Mouse (Mus musculus) frontal cortex, adult (tissue): ENCODE data around the gene Suox.
"Not testable (repeated sequence)": the region's sequence is repeated elsewhere in the genome, so short reads cannot be mapped to it uniquely, and the experiment has no call there.

ENCODE experiments used
- ATAC-seq: cut with Nextera tagmentation; 2 replicates; pipeline ENCODE4 v1.9.2; 2017; ENCODE audit warnings: mild to moderate bottlenecking, moderate library complexity, mixed read lengths; ENCODE audit not compliant: low TSS enrichment

Suox gene

GRCm38 (mm10) chr10:128673763-128674468 lies at the start of gene Suox:
Suox (minus strand) TSS chr10:128674073.
- peak; percentile 79 for ATAC-seq

DNA sequence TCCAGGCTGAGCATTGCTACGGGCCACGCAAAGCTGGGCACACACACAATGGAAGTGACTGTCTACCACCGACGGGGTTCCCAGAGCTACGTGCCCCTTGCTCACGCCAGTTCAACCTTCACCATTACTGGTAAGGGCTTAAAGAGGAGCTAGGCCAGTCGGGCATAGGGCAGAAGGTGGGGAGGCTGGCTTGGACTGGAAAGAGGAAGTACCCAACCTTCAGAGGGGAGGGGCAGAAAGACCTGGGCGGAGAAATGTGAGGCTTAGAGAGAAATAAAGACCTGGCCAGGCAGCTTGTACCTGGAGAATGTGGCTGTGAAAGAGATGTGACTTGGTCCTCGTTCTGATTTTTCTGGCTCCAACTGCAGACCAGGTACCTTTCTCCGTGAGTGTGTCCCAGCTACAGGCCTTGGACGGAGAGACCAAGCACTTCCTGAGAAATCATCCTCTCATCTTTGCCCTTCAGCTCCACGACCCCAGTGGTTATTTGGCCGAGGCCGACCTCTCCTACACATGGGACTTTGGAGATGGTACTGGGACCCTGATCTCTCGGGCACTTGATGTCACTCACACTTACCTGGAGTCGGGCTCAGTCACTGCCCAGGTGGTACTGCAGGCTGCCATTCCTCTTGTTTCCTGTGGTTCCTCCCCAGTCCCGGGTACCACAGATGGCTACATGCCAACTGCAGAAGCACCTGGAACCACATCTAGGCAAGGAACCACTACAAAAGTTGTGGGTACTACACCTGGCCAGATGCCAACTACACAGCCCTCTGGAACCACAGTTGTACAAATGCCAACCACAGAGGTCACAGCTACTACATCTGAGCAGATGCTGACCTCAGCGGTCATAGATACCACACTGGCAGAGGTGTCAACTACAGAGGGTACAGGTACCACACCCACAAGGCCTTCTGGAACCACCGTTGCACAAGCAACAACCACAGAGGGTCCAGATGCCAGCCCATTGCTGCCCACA lies 42.0 kb upstream of the Suox start:
- ATAC-seq: no peak

DNA sequence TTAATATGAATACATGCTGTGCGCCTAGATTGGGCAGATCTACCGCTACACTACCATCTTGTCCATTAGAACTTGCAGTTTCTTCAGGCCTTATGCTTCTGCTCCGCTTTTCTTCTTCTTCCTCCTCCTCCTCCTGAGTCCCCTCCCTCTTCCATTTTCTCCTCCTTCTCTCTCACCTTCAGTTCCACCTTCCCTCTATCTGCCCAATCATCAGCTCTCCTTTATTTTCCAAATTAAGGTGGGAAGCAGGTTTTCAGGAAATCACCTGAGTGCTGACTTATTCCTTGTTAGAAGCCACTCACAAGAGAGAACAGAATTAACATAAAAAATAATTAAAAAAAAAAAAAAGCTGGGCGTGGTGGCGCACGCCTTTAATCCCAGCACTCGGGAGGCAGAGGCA lies 37.4 kb upstream of the Suox start:
- ATAC-seq: not testable (repeated sequence)

- ATAC-seq: no peak
Observed at GRCm38 (mm10) chr10:128705317-128705693, 31.4 kb upstream of the Suox start.

DNA sequence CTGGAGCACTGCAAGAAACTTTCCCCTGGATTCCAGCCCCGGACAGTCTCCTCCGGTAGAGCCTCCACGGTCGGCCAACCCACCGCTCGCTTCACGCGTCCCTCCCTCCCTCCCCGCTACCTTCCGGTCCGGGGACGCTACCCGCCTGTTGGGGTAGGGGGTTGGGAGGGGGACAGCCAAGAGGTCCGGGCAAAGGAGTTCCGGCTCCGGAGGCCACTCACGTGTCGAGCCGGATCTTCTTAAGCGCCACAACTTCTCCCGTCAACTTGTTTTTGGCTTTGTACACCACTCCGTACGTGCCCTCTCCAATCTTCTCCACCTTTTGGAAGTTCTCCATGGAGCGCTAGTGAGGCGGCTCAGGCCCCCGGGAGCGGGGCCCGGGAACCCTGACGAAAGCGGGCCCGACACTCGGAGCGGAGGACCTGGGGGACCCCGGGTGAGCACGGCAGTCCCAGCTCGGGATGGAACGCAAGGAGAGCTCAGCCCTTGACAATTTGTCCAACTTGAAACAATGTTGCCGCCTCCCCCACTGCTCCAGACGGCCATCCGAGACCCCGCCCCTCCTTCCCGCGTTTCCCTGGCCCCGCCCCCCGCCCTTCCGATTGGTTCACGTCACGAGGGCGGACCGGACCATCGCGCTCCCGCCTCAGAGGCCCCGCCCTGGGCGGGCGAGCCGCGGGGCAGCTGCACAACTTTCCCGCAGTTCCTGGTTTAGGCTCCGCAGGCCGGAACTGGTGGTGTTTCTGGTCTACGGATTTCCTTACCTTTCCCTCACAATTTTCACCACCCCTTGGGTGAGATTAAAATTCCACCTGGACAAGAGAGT lies 30.8 kb upstream of the Suox start, which contains the start of gene Cdk2:
Cdk2 (minus strand) TSS at position 541 of the 826 bp plus-strand sequence.
- ATAC-seq: peak; percentile 93

- no peak for ATAC-seq
Observed at GRCm38 (mm10) chr10:128703895-128704294, 30.0 kb upstream of the Suox start, which contains the start of gene Pmel. Pmel (plus strand) TSS chr10:128704195.

DNA sequence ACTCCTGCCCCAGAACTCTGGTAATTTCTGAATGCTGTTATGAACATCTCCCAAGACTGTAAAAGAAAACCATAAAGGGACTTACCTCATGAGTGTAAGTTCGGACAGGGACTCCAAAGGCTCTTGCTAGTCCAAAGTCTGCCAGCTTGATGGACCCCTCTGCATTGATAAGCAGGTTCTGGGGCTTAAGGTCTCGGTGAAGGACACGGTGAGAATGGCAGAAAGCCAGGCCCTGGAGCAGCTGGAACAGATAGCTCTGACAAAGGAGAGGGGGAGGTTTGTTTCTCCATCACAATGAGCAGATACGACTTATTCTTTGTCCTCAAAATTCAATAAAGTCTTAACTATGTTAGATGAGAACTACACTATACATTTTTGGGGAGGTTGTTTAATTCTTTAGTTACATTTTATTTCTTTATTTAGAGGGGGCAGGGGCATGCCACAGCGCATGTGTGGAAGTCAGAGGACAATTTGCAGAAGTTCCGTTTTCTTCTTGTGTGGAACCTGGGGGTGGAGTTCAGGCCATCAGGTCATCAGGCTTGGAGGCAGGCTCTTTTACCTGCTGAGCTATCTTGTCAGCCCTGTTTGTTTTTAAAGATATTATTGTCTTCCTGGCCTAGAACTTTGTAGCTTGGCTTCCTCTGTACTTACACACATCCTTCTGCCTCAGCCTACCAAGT lies 28.6 kb upstream of the Suox start:
- no peak for ATAC-seq

DNA sequence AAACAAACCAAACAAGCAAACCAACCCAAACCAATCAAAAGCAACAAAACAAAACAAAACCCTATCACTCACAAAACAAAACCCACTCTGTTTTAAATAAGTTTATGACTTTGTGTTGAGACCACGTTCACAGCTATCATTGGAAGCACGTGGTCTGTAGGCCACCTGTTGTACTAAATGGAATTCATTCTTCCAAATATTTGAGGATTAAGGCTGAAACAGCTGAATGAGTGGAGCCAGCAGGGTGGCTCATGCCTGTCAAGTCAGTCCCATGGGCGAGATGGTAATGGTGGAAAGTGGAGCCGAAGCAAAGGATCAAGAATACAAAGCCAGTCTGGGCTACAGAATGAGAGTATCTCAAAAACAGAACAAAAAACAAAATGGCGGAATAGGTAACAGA lies 26.8 kb upstream of the Suox start:
- ATAC-seq: no peak

GRCm38 (mm10) chr10:128699611-128700010 lies 25.7 kb upstream of the Suox start:
- ATAC-seq: no peak

GRCm38 (mm10) chr10:128699006-128699405 lies 25.1 kb upstream of the Suox start:
- no peak for ATAC-seq

DNA sequence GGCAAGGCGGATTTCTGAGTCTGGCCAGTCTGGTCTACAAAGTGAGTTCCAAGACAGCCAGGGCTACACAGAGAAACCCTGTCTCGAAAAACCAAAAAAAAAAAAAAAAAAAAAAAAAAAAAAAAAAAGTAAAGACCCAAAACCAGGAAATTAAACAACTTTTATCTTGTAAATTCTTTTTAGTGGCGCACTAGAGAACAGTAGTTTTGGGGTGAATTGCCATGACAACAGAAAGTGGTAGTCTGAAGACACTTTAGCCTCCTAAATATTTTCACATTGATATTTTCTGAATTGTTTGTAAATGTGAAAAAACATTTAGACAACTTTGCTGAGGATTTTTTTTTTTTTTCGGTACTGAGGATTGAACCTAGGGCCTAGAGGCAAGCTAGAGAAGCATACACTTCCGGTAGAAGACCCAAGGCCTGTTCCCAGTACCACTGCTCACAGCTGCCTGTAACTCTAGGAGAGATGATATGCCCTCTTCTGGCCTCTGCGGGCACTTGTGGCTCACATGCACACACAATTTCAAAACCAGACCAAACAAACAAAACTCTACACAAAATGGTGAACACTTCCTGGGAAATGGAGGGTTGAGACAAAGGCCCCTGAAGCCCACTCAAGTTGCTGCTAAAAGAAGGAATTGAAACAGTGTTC lies 23.3 kb upstream of the Suox start:
- no peak for ATAC-seq

DNA sequence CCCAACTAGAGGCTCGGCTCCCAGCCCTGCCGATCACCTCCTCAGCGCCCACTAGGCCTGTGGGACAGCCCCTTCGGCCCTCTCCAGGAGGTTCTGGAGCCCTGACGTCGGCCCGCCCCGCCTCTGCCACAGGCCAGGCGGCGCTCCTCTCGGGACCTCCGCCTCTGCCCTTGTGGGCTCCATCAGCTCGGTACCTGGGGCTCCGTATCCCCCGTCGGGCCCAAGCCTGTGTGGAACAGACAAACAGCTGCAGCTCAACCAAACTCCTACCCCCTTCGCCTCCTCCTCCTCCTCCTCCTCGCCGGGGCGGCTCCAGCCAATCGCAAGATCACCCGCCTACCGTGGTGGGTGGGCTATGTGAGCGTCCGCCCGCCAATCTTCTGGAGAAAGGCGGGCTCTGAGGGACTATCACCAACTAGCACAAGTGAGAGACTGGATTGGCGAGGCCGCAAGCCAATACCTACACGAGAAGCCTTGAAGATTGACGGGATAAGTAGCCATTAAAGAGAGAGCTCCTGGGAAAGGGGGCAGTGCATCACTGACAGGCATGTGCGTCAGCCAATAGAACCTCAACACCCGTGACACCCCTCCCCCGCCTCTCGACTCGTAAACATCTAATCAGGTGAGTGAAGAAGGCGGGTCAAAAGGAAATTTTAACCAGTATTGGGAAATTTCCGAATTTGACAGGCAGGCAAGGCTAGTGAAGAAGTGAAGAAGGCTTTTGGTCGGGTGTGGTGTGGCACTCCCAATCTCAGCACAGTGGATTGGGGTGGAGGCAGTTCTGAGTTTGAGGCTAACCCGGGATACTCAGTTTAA lies 22.3 kb upstream of the Suox start, which contains the start of gene Rab5b:
Rab5b (minus strand) TSS at position 273 of the 816 bp plus-strand sequence.
- peak; percentile 97 for ATAC-seq

GRCm38 (mm10) chr10:128695411-128695991 lies 21.6 kb upstream of the Suox start:
- no peak; the same call in 1 of the 2 replicates for ATAC-seq

DNA sequence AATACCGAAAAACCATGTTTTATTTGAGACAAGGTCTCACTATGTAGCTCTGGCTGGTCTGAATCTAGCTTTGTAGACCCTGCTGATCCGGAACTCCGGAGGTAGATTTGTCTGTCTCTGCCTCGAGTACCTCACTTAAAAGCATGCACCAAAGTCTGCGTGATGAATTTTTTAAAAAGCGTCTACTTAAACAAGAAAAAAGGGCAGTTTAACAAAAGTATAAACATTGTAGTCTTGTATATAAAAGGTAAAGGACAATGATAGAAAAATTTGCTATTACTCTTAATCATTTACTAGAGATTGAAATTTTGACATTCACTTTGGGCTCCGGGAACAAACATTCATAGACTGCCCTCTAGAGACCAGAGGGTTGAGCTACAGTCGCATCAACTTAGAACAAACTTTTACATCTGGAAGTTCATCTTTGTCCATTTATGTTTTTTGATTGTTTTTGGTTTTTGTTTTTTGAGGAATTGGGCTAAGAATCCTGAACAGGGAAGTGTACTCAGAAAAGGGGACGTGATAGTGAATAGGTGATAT lies 666 bp upstream of the Suox start:
- ATAC-seq: no peak

DNA sequence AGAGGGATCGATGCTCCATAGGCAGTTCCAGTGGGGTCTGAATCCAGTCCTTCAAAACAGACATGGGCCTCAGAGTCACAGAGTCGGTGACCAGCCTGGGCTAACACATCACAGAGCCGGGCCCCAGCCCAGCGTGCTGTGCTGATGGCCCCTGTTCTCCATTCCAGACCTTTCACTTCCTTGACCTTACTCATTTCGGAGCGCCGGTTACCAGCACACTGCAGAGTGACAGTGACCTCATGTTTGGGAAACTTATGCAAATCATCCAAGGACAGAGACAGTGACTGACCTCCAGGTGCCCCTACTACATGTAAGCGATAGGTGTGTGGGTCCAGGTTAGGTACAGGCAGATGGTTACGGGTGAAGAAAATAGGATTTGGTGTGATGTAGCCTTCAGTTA lies 2.7 kb downstream of the Suox start:
- ATAC-seq: no peak

- peak; percentile 42 for ATAC-seq
Observed at GRCm38 (mm10) chr10:128668790-128669672, 4.8 kb downstream of the Suox start.

DNA sequence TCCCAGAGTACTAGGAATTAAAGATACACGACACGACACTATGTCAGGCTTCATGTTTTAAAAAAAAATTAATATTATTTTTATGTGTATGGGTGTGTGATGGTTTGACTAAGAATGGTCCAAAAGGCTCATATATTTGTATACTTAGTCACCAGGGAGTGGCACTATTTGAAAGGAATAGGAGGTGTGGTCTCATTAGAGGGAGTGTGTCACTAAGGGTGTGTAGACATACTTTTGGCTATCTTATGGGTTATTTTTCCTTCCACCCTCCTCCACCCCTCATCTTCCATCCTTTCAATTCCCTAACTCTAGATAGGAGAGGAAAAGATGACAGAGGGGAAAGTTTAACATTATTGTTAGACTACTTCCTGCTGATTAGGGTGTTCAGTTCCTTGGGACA lies 8.1 kb downstream of the Suox start:
- no peak for ATAC-seq

- no peak for ATAC-seq
Observed at GRCm38 (mm10) chr10:128665307-128665706, 8.6 kb downstream of the Suox start.
